Mouse (Mus musculus) left cerebral cortex, postnatal 4 days (tissue): ENCODE data around the gene Cfc1. TPM values are rescaled to one million over a fixed set of nuclear protein-coding genes. Genes with fewer than 3 reads are reported as not detected.
"Not testable (repeated sequence)": the region's sequence is repeated elsewhere in the genome, so short reads cannot be mapped to it uniquely, and the experiment has no call there.

Experiments used
- DNase-seq: peaks from one replicate; pipeline ENCODE4 v3.0.0-alpha.2; 2022
- intact Hi-C: fragments of 180-260 bp; cut with DNase I; formaldehyde crosslinking; loops from one replicate; pipeline ENCODE4 v1.15.1; 2025
- total RNA-seq, 2 experiments: library from RNA; stranded (reverse); gene quantifications; 2 replicates each; pipeline ENCODE4 v1.2.3; 2021

Cfc1 gene
- not detected for total RNA-seq

GRCm38 (mm10) chr1:34535043-34535698, at the start of gene Cfc1:
Gene Cfc1, plus strand, starts transcription at chr1:34535648.
- intact Hi-C loops, DNase-seq: not testable (repeated sequence)

GRCm38 (mm10) chr1:34487383-34487782, 48.1 kb upstream of the Cfc1 start:
- no peak for DNase-seq
- intact Hi-C loops = no loop called here

- intact Hi-C loops = no loop called here
- no peak for DNase-seq
Measured at GRCm38 (mm10) chr1:34489852-34490541, 45.5 kb upstream of the Cfc1 start.

GRCm38 (mm10) chr1:34491480-34491879, 44.0 kb upstream of the Cfc1 start:
- intact Hi-C loops = no loop called here

GRCm38 (mm10) chr1:34502991-34503390, 32.5 kb upstream of the Cfc1 start:
- intact Hi-C loops = no loop called here

More at GRCm38 (mm10) chr1:34491480-34491879, 44.0 kb upstream of the Cfc1 start:
- DNase-seq = no peak

GRCm38 (mm10) chr1:34505307-34505706, 30.1 kb upstream of the Cfc1 start:
- intact Hi-C loops = no loop called here
- no peak for DNase-seq

More at GRCm38 (mm10) chr1:34502991-34503390, 32.5 kb upstream of the Cfc1 start:
- DNase-seq = no peak

GRCm38 (mm10) chr1:34505970-34506551, 29.4 kb upstream of the Cfc1 start:
- intact Hi-C loops = no loop called here
- DNase-seq = no peak

- intact Hi-C loops = no loop called here
Measured at GRCm38 (mm10) chr1:34507986-34508385, 27.5 kb upstream of the Cfc1 start.

GRCm38 (mm10) chr1:34510575-34510981, 24.9 kb upstream of the Cfc1 start:
- no peak for DNase-seq

More at GRCm38 (mm10) chr1:34507986-34508385, 27.5 kb upstream of the Cfc1 start:
- DNase-seq = no peak

GRCm38 (mm10) chr1:34511027-34511426, 24.4 kb upstream of the Cfc1 start:
- peak; percentile 71 for DNase-seq
- intact Hi-C loops = no loop called here

More at GRCm38 (mm10) chr1:34510575-34510981, 24.9 kb upstream of the Cfc1 start:
- intact Hi-C loops = no loop called here

GRCm38 (mm10) chr1:34513068-34513467, 22.4 kb upstream of the Cfc1 start:
- no peak for DNase-seq
- intact Hi-C loops = no loop called here

GRCm38 (mm10) chr1:34516595-34516994, 18.9 kb upstream of the Cfc1 start:
- DNase-seq = no peak
- intact Hi-C loops = no loop called here

- intact Hi-C loops, DNase-seq: not testable (repeated sequence)
Measured at GRCm38 (mm10) chr1:34517297-34517696, 18.2 kb upstream of the Cfc1 start.

GRCm38 (mm10) chr1:34517797-34518196, 17.7 kb upstream of the Cfc1 start:
- DNase-seq, intact Hi-C loops: not testable (repeated sequence)

- intact Hi-C loops = no loop called here
- DNase-seq = no peak
Measured at GRCm38 (mm10) chr1:34518259-34518658, 17.2 kb upstream of the Cfc1 start.

GRCm38 (mm10) chr1:34522205-34522849, 13.1 kb upstream of the Cfc1 start:
- DNase-seq = no peak
- intact Hi-C loops = no loop called here

- DNase-seq = peak; percentile 53
- intact Hi-C loops = no loop called here
Measured at GRCm38 (mm10) chr1:34522850-34523244, 12.6 kb upstream of the Cfc1 start.

GRCm38 (mm10) chr1:34523647-34524046, 11.8 kb upstream of the Cfc1 start:
- intact Hi-C loops = no loop called here
- DNase-seq = peak; percentile 47

GRCm38 (mm10) chr1:34534574-34534973, 874 bp upstream of the Cfc1 start:
- intact Hi-C loops, DNase-seq: not testable (repeated sequence)

- DNase-seq = no peak
- intact Hi-C loops = no loop called here
Measured at GRCm38 (mm10) chr1:34536291-34536766, 881 bp downstream of the Cfc1 start.
